Mouse (Mus musculus): ENCODE results near the gene Heatr5b. TPM values are rescaled to one million over a fixed set of nuclear protein-coding genes. Genes with fewer than 3 reads are reported as not detected.
A peak's percentile ranks its signal among the peaks of the same experiment; 100 is the strongest.
"Not testable (repeated sequence)": the region's sequence is repeated elsewhere in the genome, so short reads cannot be mapped to it uniquely, and the experiment has no call there.

The Heatr5b gene
- total and polyA plus RNA-seq, 2 experiments: 8.3 to 8.9 TPM

DNA sequence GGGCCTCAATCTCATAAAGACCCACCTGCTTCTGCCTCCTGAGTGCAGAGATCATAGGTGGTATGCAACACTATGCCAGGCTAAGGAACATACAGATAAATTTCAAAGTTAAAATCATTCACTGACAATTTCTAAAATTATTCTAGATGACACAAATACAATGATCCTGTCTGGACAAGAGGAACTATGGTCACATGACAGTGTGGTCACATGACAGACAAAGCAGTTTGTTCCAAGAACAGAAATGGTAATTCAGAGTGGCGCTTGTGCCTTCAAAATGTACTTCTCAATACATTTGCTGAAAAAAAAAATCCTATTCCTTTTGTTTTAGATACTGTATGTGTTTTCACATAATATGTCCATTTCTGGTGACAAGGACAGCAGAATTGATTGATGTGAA, 37.9 kb downstream of the Heatr5b start:
- no peak overlapping the region for H3K9ac ChIP-seq (ENCODE audit: low read depth, low read length)
- TF ChIP-seq POLR2A (IDR thresholded peaks at IDR 0.05; ENCODE audit: extremely low read depth, insufficient read depth, low read length) (no peak), CTCF (IDR thresholded peaks at IDR 0.05; ENCODE audit: low read depth, low read length) (no peak)
- WGBS: 98% methylated on average over 1 of the region's 1 CpGs
- no peak overlapping the region for H3K27ac ChIP-seq (replicated peaks; ENCODE audit: insufficient read depth, low read depth, low read length)
- no peak overlapping the region for H3K4me3 ChIP-seq (ENCODE audit: insufficient read depth, low read depth, low read length)
- no peaks in the 10 kb centered on the region for H3K27me3 ChIP-seq (ENCODE audit: control insufficient read depth, insufficient read depth, low read length)
- H3K4me1 ChIP-seq (ENCODE audit: control insufficient read depth, insufficient read depth, low read length): no peaks in the 10 kb centered on the region
- no peaks in the 10 kb centered on the region for H3K79me2 ChIP-seq (ENCODE audit: control insufficient read depth, insufficient read depth, low read length)
- peaks cover 53% of the 10 kb centered on the region for H3K36me3 ChIP-seq (ENCODE audit: control insufficient read depth, insufficient read depth, low read length)
- peak; percentile 6 for DNase-seq (ENCODE audit: extremely low read depth, low read depth, low spot score)

DNA sequence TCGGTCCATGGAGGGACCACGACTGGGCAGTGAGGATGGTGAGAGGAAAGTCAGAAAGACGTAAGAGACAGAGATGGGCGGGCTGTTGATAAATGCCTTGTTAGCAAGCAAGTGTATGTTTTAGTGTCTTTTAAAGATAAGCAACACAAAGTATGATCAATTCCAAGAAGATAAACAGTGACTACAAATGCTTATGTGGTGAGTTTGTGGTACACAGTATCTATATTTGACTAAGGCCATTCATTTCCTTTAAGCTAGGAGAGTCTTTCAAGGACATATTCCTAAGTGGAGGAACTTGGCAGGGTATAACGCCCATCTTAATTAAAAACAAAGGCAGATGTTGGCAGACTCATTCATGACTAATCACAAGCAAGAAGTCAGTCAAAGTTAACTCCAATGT, 40.8 kb downstream of the Heatr5b start:
- no peak overlapping the region for H3K27ac ChIP-seq (replicated peaks; ENCODE audit: insufficient read depth, low read depth, low read length)
- H3K36me3 ChIP-seq (ENCODE audit: control insufficient read depth, insufficient read depth, low read length): peaks cover 53% of the 10 kb centered on the region
- TF ChIP-seq POLR2A (IDR thresholded peaks at IDR 0.05; ENCODE audit: extremely low read depth, insufficient read depth, low read length) (no peak), CTCF (IDR thresholded peaks at IDR 0.05; ENCODE audit: low read depth, low read length) (no peak)

DNA sequence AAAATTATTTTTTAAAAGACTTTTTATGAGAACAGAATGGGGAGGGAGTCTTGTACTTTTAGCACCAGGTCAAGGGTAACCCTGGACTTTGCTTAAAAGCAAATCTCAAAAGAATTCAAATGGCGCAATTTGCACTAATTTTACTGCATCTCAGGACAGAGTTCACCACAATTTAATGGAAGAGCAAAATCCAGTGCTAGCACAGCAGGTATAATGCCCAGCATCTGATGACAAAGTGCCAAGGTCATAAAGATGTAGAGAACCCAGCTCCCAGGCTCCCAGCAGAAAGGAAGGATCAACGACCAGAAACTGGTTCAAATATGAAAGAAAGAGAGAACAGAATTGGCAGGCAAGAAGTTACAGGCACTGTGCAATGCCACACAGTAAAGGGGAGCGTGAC, 43.0 kb downstream of the Heatr5b start:
- Histone ChIP-seq H3K27ac (replicated peaks; ENCODE audit: insufficient read depth, low read depth, low read length) (no peak overlapping the region), H3K4me3 (ENCODE audit: insufficient read depth, low read depth, low read length) (no peak overlapping the region), H3K36me3 (ENCODE audit: control insufficient read depth, insufficient read depth, low read length) (peaks cover 45% of the 10 kb centered on the region), H3K9ac (ENCODE audit: low read depth, low read length) (no peak overlapping the region), H3K79me2 (ENCODE audit: control insufficient read depth, insufficient read depth, low read length) (no peaks in the 10 kb centered on the region), H3K4me1 (ENCODE audit: control insufficient read depth, insufficient read depth, low read length) (no peaks in the 10 kb centered on the region), H3K27me3 (ENCODE audit: control insufficient read depth, insufficient read depth, low read length) (no peaks in the 10 kb centered on the region)
- TF ChIP-seq POLR2A (IDR thresholded peaks at IDR 0.05; ENCODE audit: extremely low read depth, insufficient read depth, low read length) (no peak), CTCF (IDR thresholded peaks at IDR 0.05; ENCODE audit: low read depth, low read length) (no peak)
- no peak for DNase-seq (ENCODE audit: extremely low read depth, low read depth, low spot score)
- 81% methylated on average over 3 of the region's 3 CpGs for WGBS

More for the DNA sequence above, 40.8 kb downstream of the Heatr5b start:
- Histone ChIP-seq H3K4me1 (ENCODE audit: control insufficient read depth, insufficient read depth, low read length) (no peaks in the 10 kb centered on the region), H3K27me3 (ENCODE audit: control insufficient read depth, insufficient read depth, low read length) (no peaks in the 10 kb centered on the region), H3K4me3 (ENCODE audit: insufficient read depth, low read depth, low read length) (no peak overlapping the region), H3K79me2 (ENCODE audit: control insufficient read depth, insufficient read depth, low read length) (no peaks in the 10 kb centered on the region), H3K9ac (ENCODE audit: low read depth, low read length) (no peak overlapping the region)
- WGBS: 79% methylated on average over 5 of the region's 5 CpGs
- DNase-seq (ENCODE audit: extremely low read depth, low read depth, low spot score): no peak

- peaks cover 40% of the 10 kb centered on the region for H3K36me3 ChIP-seq (ENCODE audit: control insufficient read depth, insufficient read depth, low read length)
- TF ChIP-seq POLR2A (IDR thresholded peaks at IDR 0.05; ENCODE audit: extremely low read depth, insufficient read depth, low read length) (no peak), CTCF (IDR thresholded peaks at IDR 0.05; ENCODE audit: low read depth, low read length) (no peak)
- H3K4me1 ChIP-seq (ENCODE audit: control insufficient read depth, insufficient read depth, low read length): no peaks in the 10 kb centered on the region
- no peak for DNase-seq (ENCODE audit: extremely low read depth, low read depth, low spot score)
- WGBS: 86% methylated on average over 3 of the region's 3 CpGs
- no peak overlapping the region for H3K27ac ChIP-seq (replicated peaks; ENCODE audit: insufficient read depth, low read depth, low read length)
- H3K4me3 ChIP-seq (ENCODE audit: insufficient read depth, low read depth, low read length): no peak overlapping the region
- H3K9ac ChIP-seq (ENCODE audit: low read depth, low read length): no peak overlapping the region
- H3K79me2 ChIP-seq (ENCODE audit: control insufficient read depth, insufficient read depth, low read length): no peaks in the 10 kb centered on the region
- H3K27me3 ChIP-seq (ENCODE audit: control insufficient read depth, insufficient read depth, low read length): no peaks in the 10 kb centered on the region
Observed at GRCm38 (mm10) chr17:78791690-78792070, 43.5 kb downstream of the Heatr5b start.

- no peak for DNase-seq (ENCODE audit: extremely low read depth, low read depth, low spot score)
- peaks cover 38% of the 10 kb centered on the region for H3K36me3 ChIP-seq (ENCODE audit: control insufficient read depth, insufficient read depth, low read length)
- no peak overlapping the region for H3K27ac ChIP-seq (replicated peaks; ENCODE audit: insufficient read depth, low read depth, low read length)
Observed at GRCm38 (mm10) chr17:78791068-78791689, 44.0 kb downstream of the Heatr5b start.

DNA sequence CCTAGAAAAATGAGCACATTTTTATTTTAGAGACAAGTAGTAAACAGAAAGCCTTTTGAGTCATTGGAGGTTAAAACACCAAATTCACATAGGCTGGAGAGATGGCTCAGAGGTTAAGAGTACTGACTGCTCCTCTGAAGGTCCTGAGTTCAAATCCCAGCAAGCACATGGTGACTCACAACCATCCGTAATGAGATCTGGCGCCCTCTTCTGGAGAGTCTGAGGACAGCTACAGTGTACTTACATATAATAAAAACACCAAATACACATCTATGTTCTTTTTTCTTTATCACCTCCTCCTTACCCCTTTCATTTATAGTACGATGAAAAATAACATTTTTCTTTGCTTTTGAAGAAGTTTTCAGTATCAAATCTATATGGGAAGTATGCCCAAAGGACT, 46.9 kb downstream of the Heatr5b start:
- DNase-seq (ENCODE audit: extremely low read depth, low read depth, low spot score); H3K27ac ChIP-seq (replicated peaks; ENCODE audit: insufficient read depth, low read depth, low read length); H3K9ac ChIP-seq (ENCODE audit: low read depth, low read length); H3K4me1 ChIP-seq (ENCODE audit: control insufficient read depth, insufficient read depth, low read length); H3K79me2 ChIP-seq (ENCODE audit: control insufficient read depth, insufficient read depth, low read length); H3K27me3 ChIP-seq (ENCODE audit: control insufficient read depth, insufficient read depth, low read length); H3K4me3 ChIP-seq (ENCODE audit: insufficient read depth, low read depth, low read length): not testable (repeated sequence)
- 84% methylated on average over 3 of the region's 3 CpGs for WGBS
- peaks cover 27% of the 10 kb centered on the region for H3K36me3 ChIP-seq (ENCODE audit: control insufficient read depth, insufficient read depth, low read length)

More at GRCm38 (mm10) chr17:78791068-78791689, 44.0 kb downstream of the Heatr5b start:
- Histone ChIP-seq H3K9ac (ENCODE audit: low read depth, low read length) (no peak overlapping the region), H3K4me1 (ENCODE audit: control insufficient read depth, insufficient read depth, low read length) (no peaks in the 10 kb centered on the region), H3K79me2 (ENCODE audit: control insufficient read depth, insufficient read depth, low read length) (no peaks in the 10 kb centered on the region), H3K4me3 (ENCODE audit: insufficient read depth, low read depth, low read length) (no peak overlapping the region), H3K27me3 (ENCODE audit: control insufficient read depth, insufficient read depth, low read length) (no peaks in the 10 kb centered on the region)
- TF ChIP-seq CTCF (IDR thresholded peaks at IDR 0.05; ENCODE audit: low read depth, low read length): no peak
- TF ChIP-seq POLR2A (IDR thresholded peaks at IDR 0.05; ENCODE audit: extremely low read depth, insufficient read depth, low read length): no peak
- 78% methylated on average over 7 of the region's 7 CpGs for WGBS

All from liver, adult 2 months (tissue).